Mouse (Mus musculus) spleen, adult 2 months (tissue): ENCODE measurements around the gene Stradb.

Experiments used
- CTCF ChIP-seq: fragments of 200-500 bp; IDR thresholded peaks from 2 replicates; pipeline ENCODE4 v1.5.1; 2011; ENCODE audit warnings: mild to moderate bottlenecking, inconsistent platforms; ENCODE audit not compliant: insufficient read depth, insufficient read length, insufficient replicate concordance; ENCODE audit errors: extremely low read depth
- POLR2A ChIP-seq: fragments of 200-500 bp; IDR thresholded peaks from 2 replicates; pipeline ENCODE4 v1.6.1; 2011; ENCODE audit warnings: low read depth, low read length, inconsistent platforms

DNA sequence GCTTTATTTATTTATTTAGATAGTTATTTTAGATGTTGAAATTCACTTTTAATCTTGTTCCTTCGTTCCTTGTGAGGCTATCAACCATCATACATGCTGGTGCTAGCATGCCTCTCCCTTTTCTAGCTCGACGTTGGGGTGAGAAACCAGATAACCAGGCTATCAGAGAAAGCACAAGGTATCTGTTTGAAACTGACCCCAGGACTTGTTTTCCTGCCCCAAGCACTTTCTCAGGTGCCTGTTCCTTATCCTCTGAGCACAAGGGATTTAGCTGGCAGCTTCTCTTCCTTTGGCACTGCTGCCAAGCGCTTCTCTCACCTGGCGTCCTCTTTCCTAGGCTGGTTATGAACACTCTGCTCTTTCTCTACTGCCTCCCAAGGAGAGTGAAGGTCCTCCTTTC lies 10.9 kb upstream of the Stradb start:
- no peak for TF ChIP-seq CTCF
- TF ChIP-seq POLR2A, result no peak
